Mouse (Mus musculus): ENCODE measurements around the gene Gm37240.
A peak's percentile ranks its signal among the peaks of the same experiment; 100 is the strongest.
"Not testable (repeated sequence)": the region's sequence is repeated elsewhere in the genome, so short reads cannot be mapped to it uniquely, and the experiment has no call there.

The Gm37240 gene

DNA sequence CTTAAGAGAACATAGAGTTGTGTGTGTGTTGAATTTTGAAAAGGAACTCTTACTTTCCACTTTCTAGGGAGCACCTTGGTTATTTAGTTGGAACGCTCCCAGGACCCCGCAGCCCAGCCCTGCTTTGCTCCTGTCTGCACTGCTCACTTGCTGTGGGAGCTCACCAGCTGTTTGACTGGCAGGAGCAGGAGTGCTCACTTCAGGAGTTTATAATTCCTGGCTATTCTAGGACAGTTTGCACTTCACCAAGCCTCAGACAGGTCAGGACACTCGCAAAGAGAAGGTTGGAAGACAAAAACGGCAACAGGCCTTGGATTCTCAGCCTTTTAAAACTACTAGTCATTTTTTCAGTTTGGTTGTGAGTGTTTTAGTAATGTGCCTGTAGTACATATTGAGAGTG is 962.1 kb downstream of the Gm37240 start:
- no peak for DNase-seq

DNA sequence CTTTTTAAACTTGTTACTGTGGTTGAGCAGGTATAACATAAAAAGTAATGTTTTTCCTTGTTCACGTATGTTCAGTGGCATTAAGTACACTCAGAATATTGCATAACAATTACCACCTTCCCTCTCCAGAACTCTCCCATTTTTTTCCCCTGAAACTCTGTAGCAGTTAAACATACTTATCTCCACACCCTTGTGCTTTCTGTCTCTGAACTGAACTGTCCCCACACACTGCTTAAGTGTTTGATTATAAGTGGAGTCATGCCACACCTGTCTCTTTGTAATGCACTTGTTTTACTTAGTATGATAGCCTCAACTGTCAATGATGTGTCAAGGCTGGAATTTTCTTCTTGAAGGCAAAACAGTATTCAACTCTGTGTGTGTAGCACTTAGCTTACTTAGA is 963.6 kb downstream of the Gm37240 start:
- DNase-seq: no peak

DNA sequence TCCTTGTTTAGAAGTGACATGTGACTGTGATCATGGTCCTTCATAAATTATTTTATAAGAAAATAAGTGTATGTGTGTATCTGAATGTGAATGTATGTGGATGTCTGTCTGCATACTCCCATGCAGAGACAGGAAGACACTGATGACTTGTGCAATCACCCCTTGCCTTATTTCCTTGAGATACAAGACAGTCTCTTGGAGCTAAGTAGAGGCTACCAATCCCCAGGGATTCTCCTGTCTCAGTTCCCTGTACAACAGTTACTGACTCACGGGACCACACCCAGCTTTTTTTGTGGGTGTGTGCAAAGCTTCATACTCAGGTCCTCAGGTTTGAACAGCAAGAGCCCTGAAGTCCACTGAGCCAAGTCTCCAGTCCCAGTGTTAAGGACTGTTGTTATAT is 964.1 kb downstream of the Gm37240 start:
- no peak for DNase-seq

DNA sequence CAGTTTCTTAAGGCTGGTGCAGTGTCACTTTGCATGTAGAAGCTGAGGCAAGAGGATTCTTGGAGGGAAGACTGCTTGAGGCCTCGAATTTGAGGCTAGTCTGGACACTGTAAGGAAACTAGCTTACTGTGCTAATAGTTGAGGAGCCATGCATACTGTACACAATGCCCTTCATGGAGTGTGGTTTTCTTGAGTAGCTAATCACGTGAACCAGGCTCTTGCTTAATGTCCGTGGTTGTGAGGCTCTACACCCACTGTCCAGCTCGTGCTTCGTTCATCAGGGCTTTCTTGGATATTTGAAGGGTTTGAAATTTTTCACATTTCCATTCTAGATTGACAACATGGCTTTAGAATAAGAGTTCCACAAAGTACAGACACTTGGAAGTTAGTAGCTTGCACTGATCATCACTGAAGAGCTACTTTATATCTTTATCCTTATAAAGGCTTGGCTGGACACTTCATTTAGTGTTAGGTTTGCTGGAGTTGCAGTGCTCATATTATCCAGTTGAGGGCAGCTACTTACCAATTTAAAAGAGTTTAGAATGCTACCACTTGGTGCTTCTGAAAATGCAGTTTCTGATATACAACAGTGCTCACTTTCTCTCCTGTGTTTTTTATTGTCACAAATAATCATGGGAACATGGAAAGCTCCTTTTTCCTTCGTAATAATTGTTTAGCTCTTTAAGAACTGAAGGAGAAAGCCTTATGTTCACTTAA is 965.5 kb downstream of the Gm37240 start:
- DNase-seq: peak; percentile 12

DNA sequence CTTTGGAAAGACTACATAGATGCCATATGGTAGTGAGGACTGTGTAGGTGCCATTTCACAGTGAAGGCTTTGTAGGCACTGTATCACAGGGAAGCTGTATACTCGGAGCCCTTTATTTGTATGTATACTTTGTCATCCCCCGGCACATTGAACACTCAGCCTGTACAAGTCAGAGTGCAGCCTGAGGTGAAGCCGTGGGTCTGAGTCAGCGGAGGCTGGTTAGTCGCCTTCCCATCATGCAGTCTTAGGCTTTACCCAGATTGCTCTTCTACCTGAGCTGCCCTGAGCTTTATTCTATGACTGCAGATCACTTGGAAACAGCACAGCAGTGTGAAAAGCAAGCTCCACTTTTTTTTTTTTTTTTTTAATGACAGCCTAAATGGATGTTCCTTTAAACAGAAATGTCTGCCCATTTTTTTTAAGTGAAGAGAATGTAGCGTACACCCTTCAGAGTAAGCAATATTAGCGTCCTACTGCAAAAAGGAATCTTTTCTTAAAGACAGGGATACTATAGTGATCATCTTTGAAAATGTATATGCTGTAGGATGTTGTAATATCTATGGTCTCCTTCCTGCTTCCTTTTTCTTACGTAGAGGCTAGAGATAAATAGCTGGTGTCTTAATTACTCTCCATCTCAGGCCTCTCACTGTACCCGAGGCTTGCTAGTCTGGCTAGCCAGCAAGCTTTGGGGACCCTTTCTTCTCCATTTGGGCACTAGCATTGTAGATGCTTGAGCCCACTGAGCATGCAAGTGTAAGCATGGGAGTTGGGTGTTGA is 969.2 kb downstream of the Gm37240 start:
- no peak for DNase-seq

DNA sequence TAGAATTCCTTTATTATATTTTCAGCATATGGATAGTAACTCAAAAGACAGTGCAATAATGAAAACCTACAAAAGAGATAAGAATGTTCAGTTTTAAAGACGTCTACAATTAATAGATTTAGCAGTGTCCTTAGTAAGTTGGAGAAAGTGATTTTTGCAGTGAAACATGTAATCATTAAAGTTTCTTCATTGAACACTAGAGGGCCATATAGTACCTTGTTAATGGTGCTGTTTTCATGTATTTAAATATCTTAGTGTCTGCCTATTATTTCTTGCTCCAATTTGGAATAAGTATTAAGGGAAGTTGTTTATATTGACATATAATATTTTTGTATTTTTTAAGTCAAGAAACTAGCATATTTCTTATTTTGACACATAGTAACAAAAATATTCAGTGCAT is 973.0 kb downstream of the Gm37240 start:
- DNase-seq: no peak

DNA sequence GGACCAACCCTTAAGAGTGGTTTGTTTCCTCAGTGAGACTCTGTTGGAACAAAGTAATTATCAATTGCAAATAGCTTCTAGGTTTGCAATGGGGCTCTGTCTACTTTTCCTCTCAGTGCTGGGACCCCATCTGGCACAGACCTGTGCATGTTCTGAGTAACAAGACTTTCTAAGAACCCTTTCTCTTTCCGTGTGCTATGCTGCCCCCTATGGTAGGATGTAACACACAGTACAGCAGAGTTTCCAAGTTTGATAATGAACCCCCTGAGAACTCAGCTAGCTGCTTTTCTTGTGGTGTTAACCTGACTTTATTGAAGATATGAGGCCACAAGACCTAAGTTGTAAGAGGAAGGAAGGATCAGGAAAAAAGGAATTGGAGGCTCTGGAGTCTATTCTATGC is 980.8 kb downstream of the Gm37240 start:
- peak; percentile 63 for DNase-seq

DNA sequence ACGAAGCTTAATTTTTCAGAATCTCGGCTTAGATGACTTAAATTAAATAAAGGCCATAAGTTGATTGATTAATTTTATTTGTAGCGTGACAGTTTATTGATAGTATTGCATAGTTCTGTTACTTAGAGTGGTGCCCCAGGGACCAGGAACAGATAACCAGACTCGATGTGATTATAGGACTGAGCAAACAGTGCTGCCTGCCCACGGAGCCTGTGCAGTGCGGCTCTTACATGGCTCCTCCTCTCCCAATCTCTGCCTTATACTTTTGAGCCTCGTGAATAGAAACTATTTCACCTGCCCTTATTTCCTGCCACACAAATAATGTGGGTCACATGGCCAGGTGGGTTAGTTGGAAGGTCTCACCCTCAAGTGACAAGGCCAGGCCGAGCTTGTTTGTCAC is 989.4 kb downstream of the Gm37240 start:
- DNase-seq: no peak

DNA sequence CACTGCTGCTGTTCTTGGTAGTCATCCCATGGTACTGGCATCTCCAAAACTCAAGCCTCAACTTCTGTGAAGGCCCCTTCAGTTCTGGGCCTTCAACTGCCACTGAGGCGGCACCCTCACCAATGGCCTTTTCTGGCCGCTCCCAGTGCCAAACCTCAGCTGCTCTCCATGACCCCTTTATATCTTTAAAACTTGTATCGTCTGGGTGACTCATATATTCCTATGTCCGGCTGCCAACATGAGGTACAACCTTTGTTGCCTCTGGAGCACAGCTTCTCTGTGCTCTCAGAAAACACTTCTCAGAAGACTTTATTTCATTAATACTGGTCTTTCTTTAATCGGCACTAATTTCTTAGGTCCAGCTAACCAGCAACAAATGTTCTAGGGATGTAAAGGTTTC is 996.3 kb downstream of the Gm37240 start:
- no peak for DNase-seq

DNA sequence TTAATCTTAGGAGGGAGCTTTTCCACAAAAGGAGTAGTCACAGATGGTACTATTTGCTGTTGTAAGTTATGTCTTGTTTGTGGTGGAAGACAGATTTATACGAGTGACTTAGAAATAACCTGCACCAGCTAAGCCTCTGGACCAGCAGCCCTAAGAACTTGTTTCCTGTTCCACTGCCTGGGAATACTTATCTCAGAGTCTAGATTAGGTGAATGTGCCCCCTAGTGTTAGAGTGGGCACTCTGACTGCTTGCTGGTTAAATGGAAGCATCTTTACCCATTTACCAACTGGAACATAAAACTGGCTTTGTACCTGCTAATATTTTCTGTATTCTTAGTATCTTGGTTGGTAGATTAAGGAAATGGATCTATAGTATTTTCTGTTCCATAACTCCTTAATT is 997.7 kb downstream of the Gm37240 start:
- DNase-seq: peak; percentile 45

DNA sequence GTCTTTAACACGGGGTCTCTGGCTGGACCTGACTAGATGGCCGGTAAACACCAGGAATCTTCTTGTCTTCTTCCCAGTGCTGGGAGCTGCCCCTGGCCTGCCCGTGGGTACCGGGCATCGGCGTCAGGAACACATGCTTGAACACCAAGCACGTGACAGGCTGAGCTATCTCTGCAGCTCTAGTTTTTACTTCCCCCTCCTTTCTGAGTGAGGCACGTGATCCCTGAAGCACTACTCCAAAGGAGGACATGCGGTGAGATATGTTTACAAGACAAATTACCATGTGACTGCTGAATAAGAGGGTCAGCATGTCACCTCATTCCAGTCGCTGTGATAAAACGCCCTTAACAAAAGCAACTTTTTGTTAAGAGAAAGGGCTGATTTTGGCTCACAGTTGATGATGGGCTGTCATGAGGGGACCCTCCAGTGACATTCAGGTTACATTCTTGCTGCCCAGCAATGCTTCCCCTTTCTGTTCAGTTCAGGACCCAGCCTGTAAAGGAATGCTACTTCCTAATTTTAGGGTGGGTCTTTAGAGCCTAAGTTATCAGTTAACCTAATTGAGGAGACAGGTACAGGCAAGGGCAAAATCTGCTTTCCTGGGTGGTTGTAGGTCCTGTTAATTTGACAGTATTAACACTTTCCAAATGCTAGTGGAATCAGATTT is 1003.4 kb downstream of the Gm37240 start:
- DNase-seq: peak; percentile 29

DNA sequence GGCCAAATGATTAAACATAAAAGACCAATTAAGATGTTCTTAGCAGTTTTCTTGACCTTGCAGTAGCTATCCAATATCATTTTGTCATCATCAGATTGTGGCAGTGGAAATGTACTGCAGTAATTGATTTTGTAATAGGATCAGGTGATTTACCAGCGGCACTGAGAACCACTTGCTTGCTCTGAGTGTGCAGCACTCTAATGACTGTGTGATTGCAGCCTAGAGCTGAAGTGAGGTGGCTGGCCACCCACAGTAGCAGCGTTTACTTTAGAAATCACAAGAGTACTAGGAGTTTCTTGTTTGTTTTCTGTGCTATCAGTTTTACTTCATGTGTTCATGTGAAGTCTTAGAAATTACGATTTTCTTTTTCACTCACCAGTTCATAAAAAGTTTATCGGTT is 1011.1 kb downstream of the Gm37240 start:
- no peak for DNase-seq

DNA sequence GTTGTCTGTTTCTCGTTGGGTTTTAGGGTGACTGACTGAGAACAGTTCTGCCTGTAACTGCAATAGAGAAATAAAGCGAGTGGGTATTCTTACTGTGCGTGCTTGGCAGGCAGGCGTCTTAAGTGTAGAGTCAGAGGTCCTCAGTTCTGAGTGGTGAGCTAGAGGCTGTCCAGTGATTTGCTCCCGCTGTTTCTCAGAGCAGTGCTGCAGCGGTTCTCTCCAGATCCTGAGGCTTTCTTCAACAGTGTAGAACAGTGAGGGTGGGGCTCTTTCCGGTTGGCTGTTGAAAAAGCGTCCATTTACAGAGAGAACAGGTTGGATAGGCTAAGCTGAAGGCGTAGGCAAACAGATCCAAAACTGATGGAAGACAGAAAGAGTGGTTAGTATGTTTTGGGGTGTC is 1012.0 kb downstream of the Gm37240 start:
- no peak for DNase-seq

DNA sequence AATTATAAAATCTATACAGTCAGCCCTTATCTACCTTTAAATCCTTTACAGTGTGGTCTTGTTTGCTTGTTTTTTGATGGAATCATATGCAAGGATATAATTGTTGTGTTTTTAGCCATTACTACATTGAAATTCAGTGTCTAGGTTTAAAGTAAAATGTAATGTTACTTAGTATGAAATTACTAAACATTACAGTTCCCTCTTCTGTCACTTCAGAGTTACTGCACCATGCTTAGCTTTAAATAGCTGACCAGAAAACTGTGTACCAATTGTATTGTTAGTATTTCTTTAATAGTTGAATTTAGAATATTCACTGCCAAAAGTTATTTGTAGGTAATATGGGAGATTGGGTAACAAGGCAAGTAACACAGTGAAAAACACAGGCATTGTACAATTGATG is 1017.2 kb downstream of the Gm37240 start:
- DNase-seq: no peak

DNA sequence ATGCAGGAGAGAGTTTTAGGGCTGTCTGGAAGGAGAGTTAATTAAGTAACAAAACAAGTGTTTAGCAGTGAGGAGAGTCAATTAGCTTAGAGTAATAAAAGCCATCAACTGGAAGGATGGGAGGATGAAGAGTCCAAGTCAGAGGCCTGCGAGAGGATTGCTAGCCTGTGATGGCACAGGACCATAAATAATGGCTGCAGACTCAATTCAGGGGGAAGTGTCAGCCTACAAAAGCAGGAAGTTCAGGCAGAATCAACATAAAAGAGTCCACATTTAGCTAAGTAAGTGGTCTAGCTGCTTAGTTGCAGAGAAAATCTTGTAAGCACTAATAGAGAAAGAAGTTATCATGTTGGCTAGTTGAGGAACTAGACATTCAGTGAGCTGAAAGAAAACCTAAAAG is 1019.3 kb downstream of the Gm37240 start:
- DNase-seq: no peak

DNA sequence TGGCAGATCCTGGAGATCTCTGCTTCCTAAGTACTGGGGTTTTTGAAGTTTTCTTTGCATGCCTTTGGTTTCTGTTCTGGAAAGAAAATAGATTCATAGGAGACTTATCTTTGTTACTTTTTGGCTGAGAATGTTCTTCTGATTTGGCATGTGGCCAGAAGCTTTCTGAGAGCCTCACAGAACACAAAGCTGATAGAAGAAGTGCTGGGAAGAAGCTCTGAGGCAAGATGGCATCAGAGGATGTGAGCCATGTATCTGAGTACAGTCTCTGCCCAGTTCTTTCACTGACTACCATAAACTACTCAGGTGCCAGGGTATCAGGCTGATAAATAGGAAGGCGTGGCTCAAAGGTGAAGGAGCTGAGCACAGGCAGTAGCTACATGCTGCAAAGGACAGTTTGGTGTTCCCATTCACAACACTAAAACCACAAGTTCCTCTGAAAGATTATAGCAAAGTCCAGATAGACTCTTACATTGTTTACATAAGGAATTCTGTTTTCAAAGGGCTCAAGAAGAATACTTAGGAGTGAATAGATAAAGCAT is 1019.8 kb downstream of the Gm37240 start:
- DNase-seq: no peak

DNA sequence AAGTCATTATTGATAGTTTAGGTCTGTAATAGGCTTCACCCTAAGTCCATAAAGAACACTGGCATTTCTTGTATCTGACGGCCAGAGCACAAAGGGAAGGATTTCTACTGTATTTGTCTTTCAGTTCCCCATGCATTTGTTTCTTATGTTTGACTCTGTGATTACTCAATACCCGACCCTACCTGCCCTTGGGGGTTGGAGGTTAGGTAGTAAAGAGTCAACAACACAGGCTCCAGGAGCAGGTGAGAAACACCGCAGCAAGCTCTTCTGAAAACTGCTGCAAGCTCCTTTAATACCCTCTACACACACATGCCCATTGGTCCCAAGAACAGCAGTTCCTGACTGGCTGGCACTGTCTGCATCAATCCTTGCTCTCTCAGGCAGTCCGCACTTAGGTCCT is 1020.5 kb downstream of the Gm37240 start:
- DNase-seq: no peak

DNA sequence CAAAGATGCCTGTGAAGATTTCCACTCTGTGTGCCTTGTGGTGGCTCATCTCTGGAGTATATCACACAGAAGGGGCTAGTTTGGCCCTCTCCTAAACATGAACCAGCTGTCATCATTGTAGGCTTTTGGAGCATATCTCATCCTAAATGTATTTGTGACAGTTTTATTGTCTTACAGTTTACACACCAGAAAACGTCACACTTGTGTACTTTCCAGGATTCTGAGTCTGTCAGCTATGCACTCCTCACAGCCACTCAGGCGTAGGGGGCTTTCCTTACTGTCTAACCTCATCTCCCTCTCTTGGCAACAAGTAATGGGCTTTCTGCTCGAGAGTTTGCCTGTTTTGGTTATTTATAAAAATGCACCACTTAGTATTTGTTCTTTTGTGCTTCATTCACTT is 1021.6 kb downstream of the Gm37240 start:
- DNase-seq: no peak

DNA sequence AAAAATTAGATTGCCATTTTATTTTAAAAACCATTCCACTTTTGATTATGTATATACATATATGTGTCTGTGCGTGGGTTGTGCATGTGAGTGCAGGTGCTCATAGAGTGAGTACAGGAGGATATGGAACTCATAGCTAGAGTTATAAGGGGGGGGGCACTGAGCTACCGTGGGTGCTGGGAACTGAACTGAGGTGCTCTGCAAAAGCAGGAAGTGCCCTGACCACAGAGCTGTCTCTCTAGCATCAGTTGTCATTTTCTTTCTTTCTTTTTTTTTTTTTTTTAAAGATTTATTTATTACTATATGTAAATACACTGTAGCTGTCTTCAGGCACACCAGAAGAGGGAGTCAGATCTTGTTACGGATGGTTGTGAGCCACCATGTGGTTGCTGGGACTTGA is 1025.5 kb downstream of the Gm37240 start:
- DNase-seq: not testable (repeated sequence)

DNA sequence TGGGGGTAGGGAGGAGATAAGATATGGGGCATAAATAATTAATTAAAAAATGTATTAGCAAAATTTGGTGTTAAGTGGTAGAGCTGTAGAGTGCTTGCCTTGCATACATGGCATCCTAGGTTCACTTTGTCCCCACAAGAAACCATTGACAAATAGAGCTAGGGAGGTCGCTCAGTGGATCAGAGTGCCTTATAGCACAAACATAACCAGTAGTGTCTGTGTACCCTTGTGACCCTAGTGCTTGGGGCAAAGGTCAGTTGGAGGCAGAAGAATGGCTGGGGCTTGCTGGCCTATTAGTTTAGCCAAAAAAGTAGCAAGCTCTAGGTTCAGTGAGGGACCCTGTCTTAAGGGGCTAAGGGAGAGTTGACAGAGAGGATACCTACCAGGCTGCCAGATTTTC is 1026.6 kb downstream of the Gm37240 start:
- no peak for DNase-seq

DNA sequence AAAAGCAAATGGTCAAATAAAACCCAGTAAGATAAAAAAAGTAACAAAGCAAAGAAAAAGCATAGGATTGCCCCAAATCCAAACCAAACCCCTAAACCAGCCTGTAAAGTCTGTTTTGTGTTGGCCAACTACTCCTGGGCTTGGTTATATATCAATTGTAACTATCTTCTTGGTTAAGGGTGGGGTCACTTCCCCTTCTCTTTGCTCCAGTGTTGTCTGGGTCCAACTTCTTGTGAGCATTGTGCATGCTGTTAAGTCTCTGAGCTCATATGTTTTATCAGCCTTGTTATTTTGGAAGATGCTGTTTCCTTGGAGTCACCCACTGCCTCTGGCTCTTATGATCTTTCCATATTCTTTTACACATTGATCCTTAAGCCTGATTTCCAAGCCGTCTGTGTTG is 1032.9 kb downstream of the Gm37240 start:
- no peak for DNase-seq

DNA sequence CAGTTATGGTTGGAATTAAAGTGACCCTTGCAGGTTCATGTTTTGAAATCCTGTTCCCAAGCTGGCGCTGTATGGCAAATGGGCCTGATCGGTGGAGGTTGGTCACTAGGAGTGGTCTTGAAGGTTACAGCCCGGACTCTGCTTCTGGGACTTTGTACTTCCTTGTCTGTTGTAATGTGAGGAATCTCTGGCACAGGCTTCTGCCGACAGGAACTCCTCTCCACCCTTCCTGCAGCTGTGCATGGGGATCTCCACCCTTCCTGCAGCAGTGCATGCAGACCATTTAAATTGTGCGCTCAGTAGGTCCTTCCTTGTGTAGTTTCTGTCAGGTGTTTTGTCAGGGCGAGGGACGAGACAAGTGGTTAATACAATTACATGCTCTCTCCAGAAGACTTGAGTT is 1034.4 kb downstream of the Gm37240 start:
- no peak for DNase-seq

DNA sequence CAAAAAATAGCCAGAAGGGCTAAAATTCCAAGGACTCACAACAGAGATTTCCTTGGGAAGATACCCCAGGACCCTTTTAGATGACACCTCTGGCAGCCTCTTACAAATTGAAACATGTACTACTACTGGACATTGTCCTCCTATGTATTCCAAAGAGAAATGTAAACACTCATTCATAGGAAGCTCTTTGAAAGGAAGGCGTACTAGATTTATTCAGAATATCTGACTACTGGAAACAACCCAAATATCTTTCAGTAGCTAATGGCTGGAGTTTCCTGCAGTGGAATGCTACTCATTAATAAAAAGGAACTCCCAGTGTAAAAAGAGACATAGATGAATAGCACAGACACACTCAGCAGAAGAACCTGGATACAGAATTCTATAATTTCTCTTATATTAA is 1035.5 kb downstream of the Gm37240 start:
- DNase-seq: no peak

DNA sequence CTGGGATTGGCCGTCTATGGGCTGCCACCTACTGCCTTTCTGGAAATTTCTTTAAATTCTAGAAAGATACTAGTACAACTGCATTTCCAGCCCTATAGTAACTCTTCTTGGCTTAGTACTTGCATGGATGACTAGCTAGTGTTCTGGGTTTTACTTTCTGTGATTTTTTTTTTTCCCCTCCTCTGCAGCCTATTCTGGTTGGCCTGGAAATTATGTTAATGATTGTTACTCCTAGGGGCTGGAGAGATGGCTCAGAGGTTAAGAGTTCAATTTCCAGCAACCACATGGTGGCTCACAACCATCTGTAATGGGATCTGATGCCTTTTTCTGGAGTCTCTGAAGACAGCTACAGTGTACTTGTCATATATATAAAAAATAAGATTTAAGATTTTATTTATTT is 1036.9 kb downstream of the Gm37240 start:
- DNase-seq: no peak

Measured in thymus, postnatal 14 days (tissue).